Mouse (Mus musculus) frontal cortex, postnatal 14 days (tissue): ENCODE data around the gene Msi2.

Experiments used
- DNase-seq, 2 experiments: peaks; one replicate each; pipeline ENCODE4 v3.0.0; 2022; ENCODE audit warnings: low spot score in 2 of 2

Gene Msi2

DNA sequence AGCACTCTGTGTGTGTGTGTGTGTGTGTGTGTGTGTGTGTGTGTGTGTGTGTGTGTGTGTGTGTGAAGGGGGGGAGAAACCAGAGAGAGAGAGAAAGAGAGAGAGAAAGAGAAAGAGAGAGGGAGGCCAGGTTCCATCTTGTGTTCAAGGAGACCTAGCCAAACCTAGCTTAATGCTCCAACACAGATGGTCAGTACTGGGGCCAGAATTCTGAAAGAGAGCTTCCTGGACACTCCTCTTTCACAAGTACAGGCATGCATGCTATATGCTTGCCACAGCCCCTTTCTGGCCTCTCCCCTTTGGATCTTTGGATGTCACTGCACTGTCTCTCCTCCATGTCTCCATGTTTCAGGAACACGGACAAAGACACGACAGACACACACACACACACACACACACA is 41.7 kb downstream of the Msi2 start:
- DNase-seq, result no peak

DNA sequence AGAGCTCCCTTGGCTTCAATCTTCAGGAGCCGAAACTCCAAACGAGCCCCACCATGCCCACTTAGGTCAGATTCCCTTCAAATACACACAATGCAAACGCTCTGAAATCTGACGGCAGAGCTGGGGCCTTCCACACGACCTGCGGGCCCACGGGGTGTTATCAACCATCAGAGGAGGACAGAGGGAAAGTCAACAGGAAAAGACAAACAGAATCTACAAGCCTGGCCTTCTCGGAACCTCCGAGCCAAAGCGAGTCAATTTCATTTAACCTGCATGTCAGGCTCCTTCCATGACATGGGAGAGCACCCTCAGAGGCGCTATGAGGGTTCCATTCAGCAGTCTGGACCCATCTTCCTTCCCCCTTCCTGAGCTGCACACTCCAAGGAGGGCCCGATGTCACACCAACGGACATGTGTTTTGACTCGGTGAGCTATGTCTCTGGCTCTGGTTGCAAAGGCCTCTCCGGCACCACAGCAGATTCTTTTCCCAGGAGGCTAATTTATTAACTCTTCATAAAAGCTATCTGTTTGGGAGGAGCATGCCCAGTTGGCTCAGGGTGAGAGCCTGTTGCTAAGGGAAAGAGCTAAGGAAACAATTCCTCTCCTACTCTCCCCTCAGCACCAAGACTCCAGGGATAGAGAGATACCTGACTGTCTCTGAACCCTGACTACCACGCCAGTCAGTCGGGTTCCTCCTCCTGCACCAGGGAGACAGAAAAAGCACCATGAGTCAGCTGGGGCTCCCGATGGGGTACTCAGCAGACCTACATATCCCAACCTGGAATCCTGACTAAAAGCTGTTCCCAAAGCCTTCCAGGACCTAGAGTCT is 42.6 kb downstream of the Msi2 start:
- no peak for DNase-seq

DNA sequence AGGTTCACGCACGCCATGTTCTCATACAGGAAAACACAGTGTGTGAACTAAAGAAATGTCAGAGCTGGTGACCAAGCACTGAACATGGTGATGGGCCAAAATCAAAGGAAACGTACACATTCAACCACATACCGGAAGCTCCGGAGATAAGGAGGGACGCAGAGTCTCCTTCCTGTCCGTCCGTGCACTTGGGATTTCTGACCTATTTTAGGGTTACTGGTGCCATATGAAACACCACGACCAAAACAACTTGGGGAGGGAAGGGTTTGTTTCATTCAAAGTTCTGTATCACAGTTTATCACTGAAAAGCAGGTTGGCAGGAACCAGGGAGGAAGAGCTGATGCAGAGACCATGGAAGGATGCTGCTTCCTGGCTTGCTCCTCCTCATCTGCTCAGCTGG is 44.2 kb downstream of the Msi2 start:
- no peak for DNase-seq

DNA sequence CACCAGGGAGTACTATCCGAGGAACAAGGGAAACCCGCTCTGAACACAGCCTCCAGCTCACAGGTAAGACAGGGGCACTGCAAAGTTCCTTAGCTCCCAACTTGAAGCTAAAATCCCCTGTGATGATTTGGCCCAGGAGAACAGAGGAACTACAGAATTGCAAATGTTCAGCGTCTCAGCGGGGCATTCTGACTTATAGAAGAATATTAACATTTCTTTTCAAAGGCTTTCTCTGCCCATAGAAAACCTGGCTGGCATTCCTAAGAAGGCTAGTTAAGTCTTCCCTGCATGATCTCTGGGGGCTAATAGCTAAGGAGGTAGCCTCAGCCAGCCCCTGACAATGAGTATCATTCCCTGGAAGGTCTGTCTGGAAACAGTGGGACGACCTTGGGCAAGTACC is 47.4 kb downstream of the Msi2 start:
- no peak for DNase-seq

DNA sequence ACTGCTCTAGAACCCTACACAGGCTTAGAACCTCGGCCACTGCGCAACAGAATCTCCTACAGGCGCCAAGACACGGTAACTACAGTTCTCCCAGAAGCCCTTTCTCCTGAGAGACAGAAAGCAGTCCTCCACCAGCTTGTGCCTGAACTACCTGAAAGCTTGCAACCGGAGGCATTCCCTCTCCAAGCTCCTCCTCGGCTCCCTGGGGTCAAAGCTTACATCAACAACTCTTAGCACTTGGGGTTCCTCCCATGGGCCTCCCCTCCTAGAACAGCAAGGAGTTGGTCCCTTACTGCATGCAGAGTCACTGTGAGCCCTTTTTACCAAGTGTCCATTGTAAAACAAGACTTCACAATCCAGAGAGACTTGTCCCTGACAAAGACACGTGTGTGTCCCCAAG is 49.2 kb downstream of the Msi2 start:
- no peak for DNase-seq

DNA sequence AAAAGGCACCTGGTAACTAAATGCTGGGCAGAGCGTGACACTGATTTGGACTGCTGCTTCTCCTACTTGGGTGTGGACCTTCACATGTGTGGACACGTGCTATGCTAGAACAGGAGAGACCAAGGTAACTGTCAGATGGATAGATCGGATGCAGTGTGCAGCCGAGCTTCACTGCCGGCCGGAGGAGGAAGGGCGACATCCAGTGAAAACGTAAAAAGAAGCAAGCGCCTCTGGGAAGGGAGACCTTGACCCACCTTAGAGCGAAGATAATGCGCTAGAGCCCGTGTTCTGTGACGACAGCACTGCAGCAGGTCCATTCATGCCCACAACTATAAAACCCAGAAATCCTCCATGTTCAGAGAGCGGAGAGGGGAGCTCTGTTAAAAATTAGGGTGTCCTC is 50.0 kb downstream of the Msi2 start:
- no peak for DNase-seq

DNA sequence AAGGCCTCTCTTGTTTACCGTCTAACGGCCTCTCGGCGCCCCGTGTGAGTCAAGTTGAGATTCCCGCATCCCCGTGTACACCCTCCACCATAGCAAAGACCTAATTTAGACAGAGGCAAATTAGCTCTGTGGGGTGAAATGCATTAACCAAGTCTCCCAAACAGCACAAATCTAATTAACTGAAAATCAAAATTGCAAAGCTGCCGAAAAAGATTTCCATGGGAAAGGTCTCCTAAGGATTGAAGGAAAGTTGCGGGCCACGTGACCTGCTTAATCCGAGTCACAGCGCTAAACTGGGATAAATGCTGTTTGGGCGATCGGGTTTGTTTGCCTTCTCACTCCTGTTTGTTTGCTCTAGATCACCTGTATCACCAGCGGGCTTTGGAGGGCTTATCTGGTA is 52.5 kb downstream of the Msi2 start:
- no peak for DNase-seq

DNA sequence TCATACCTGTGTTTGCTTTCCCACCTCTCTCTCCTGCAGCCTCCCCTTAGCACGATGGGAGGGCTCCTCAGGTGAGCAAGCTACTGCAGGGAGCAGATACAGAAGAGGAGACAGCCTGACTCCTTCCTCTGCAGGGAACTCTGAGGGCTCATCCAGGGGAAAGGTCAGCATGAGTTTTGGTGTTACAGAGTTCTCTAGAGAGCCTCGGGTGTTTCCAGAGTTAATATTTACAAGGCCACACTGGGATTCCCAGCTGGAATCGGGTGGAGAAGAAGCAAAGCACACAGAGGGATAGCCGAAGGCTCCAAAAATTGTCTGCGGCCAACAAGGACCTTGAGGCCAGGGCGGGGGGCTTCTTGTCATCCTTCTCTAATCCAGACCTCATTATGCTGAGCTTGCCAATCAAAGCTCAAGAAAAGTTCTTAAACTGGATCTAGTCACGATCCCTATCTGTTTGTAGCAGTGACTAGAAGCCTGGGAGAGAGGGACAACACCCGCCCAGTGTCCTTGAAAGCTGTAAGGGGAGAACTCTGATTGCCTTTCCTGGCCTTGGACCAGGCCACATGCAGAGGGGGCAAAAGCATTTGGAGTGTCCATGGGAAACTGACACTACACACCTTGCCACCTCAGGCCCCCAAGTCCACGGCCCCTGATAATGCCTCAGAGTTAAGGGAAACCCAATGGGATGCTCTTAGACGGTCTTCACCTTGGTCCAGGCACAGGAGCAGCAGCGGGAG is 56.7 kb downstream of the Msi2 start:
- DNase-seq, result no peak

DNA sequence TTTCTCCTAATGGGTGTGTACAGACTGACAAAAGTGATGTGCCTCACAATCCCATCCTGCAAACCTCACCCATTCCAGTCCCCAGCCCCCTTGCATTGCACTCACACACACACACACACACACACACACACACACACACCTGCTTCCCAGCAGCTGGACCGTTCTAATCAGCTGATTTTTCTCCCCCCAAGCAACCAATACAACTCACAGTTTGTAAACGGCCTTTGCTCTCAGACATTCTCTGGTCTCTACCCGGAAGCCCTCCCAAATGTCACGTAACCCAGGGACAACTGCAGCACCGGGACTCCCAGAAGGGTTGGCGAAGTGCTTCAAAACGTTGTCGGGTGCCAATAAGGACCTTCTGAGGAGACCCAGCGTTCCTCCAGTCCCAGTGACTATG is 57.9 kb downstream of the Msi2 start:
- DNase-seq, result no peak

DNA sequence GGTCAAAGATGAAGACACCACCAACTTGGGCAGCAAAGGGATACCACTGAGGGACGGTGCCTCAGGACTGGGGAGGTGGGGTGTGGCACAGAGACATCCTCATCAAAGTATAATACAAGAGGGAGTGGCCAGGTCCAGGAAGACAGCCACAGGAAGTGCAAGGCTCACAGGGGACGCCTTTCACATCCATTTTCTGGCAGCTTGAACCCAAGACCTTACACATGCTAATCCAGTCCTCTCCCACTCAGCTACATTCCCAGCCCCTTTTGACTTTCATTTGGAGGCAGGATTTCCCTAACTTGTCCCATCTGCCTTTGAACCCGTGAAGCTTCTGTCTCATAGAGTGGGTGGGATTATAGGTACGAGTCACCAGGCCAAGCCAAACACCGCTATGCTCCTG is 59.4 kb downstream of the Msi2 start:
- no peak for DNase-seq

DNA sequence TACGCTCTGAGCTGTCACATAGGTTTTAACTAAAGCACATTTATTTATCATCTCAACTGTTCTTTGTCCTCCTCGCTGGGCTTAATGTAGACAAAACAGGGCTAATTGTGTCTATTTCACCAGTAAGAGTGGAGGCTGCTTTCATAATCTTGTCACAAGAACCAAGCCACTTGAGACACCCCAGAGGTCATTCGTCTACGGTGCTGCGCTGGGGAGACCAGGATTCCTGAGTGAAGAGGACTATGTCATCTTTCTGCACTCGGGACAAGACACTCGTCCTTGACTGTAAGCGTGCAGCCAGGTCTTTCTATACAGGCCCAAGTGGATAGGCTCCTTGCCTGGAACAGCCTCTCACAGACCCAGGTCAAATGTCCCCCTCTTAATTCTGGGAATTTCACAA is 62.5 kb downstream of the Msi2 start:
- DNase-seq, result no peak

DNA sequence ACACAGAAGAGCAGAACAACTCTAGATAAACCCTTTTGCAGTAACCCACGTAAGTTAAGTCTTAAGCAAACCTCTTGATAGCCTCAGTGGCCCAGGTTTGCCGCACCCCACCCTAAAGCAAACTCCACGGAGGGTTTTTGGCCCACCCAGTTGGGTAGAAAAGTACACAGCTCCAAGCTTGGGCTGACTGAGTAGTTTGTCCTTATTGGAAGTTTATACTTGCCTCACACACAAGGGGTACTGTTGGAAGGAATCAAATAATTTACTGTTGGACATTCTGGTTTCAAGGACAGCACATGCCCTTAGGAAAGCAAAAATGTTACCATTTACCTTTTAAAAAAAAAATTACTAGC is 63.1 kb downstream of the Msi2 start:
- DNase-seq, result no peak

DNA sequence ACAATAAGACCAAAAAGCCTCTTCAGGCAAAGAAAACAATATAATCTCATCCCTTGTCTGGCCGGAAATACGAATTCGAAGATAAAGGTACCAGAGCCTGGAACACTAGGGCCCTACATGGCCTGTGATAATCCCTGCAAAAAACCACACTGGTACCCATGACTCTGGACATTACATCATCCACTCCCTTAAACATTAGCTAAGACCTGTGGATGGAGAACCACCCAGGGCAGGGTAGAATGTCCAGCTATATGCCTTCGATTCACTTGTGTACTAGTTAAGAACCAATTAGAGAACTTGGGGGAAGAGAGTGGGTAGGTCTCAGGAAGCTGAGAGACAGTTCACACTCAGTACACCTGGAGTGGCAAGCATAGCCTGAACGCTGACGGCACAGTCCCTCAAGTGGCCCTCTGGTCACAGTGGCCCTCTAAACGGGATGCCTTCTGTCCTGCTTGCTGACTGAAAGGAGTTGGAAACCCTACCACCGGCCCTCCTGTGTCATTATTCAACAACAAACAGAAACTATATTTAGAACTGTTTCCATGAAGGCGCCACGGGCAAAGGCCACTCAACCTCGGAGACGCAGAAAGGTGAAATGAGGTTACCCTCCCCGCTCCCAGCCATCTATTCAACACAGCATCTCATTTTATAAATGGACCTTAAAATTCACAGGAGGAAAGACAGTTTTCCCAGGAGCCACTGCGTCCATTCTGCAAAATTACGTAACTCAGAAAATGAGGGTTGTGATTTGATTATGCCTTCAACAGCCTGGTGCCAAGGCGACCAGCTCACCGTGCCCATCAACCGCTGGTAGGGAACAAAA is 63.7 kb downstream of the Msi2 start:
- no peak for DNase-seq

DNA sequence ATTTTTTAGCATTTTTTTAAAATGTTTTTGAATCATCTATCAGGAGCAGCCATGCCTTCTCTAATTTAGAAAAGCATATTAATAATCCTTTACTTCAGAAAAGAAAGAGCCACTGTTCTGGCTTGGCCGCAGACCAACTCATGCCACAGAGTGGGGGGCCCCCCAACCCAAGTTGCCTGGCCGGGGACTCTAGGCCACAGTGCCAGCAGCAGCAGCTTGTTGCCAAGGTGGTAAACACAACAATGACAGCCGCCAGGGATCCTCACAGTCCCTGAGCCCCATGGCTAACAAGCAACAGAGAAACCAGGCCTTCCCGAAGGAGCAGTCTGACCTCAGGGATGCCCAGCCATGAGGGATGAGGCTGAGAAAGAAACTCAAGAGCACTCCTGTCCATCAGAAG is 68.0 kb downstream of the Msi2 start:
- DNase-seq, result peak in 1 of 2 experiments; percentile 46

DNA sequence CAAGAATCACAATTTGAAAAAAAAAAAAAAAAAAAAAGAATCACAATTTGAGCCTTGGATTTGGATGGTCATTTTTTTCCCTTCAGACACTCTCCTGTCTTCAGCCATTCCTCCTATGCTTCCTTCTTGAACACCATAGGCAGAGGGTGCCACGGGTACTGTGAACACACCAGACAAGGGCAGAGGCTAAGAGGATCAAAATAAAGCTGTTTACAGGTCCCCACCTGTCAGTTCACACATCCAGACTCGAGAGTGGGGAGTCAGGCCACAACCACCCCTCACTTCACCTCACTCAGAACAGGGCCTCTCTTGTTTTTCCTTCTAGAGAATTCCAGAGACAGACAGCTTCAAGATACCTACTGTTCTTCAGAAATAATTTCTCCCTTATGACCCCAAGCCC is 69.3 kb downstream of the Msi2 start:
- DNase-seq, result no peak

DNA sequence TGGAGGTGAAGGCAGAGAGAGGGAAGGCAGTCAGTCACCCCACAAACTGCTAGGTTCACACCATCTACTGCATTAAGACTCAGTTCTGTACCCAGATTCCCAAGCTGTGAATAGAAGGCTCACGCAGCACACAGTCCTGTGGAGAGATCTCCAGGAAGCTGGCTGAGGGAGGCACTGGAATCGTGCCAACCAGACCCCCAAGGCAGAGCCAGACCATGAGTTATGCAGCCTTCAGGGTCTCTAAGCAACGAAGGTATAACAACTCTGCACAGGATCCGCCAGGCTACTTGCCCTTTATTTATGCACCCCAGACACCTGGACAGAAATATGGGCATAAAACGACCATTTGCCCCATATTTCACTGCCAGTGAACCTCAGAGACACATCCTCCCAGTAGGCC is 69.9 kb downstream of the Msi2 start:
- no peak for DNase-seq

DNA sequence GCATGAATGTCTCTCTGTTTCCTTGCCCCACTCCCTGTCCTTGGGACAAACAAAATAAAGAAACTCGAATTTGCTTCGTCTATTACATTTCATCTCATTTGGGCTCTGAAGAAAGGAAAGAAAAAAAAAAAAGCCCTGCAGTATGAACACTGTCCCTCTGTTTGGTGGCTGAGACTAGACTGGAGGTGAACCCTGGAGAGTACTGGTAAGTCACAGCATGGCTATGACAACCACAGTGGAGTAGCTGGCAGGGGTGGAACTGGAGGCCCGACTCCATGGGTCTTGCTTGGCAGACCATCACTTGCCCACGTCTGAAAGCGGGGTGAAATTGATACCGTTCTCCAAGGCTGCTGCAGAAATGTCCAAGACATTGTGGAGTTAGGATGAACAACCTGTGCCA is 71.8 kb downstream of the Msi2 start:
- DNase-seq, result no peak

DNA sequence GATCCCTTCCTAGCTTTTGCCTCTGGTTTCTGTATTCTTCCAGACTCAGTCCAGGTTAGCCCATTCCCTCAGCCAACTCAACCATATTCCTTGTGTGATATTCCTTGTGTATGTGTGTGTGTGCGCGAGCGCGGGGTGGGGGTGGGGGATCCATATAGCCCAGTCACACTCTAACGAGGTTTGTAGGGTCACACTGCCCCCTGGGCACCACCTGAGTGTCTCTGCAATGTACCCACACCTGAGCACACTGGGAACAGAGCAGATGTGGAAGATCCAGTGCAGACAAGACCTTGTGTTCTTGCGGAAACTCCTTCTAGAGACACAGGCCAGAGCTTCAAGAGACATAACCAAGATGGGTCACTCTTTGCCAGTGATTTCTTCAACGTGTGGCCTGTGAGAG is 72.5 kb downstream of the Msi2 start:
- no peak for DNase-seq

DNA sequence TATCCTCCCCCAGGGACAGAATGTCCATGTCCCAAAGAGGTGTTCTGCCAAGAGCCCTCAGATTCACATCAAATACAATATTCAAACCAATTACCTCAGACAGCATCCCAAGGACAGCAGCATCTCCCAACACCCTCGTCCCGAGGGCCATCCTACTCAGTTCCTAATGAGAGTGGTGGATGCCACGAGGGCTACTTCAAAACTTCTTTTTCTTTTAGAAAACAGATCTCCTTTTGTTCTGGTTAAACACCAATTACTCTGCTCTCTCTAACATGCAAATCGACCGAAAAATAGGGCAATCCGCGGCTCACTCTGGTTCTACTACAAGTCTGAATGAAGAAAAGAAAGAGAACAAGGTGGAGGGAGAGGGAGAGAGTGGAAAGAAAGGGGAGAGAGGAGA is 73.6 kb downstream of the Msi2 start:
- no peak for DNase-seq

DNA sequence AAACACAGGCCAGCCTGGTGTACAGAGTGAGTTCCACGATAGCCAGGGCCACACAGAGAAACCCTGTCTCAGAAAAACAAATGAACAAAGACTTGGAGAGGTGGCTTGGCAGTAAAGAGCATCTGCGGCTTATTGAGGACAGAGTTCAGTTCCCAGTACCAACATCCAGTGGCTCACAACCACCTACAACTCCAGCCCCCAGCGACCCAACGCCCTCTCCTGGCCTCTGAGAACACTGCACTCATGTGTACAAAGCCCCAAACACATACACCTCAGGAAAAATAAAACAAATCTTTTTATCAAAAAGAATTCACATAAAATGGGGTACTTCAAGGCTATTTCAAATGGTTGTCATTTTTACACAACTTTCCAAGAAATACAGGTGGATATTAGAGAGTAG is 78.5 kb downstream of the Msi2 start:
- no peak for DNase-seq

DNA sequence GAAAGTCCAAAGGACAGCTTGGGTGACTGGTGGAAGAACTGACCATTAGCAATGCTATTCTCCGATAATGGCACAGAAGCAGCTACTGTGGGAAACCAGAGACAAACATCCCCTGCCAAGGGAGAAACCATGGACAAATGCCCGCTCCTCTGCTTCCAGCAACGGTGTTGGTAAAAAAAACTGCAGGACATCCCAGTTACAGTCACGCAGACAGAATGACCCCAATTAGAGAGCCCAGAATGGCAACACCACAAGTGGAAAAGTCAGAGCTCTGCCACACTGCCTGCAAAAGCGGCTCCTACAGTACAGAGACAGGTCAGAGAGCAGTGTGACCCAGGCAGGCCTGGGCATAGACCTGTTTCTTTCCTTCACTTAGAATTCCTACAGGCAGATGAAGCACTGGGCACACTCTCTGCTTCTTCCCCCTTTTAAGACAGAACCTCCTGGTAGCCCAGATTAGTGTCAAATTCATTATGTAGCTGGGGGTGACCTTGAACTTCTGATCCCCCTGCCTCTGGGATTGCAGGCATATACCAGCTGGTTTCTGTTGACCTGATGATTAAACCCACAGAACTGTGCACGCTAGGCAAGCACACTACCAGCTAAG is 79.3 kb downstream of the Msi2 start:
- DNase-seq, result no peak

DNA sequence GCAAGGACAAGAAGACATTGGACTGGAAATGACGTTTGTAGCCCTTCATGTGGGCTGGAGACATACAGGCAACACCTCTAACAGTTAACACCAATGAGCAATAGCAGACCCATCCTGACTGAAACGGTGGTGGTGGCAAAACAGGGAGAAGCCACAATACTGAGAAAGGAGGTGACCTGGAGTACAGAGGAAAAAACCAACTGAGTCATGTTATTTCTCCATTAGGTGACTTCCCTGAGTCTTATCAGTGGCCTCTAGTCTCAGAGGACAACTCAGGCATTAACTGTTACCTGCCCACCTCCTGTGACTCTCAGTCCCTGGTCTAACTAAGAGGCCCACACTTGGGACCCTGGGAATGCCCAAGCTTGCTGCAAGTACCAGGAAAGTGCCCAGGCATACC is 80.1 kb downstream of the Msi2 start:
- DNase-seq, result no peak
